Mouse (Mus musculus): ENCODE measurements at regions not wholly inside any gene's neighbourhood (a gene's known extent, or its start where the extent isn't known, plus 50 kb on each side); places are given as distances from the start of the nearest gene placed in this dataset.
A peak's percentile ranks its signal among the peaks of the same experiment; 100 is the strongest.
"Not testable (repeated sequence)": the region's sequence is repeated elsewhere in the genome, so short reads cannot be mapped to it uniquely, and the experiment has no call there.

DNA sequence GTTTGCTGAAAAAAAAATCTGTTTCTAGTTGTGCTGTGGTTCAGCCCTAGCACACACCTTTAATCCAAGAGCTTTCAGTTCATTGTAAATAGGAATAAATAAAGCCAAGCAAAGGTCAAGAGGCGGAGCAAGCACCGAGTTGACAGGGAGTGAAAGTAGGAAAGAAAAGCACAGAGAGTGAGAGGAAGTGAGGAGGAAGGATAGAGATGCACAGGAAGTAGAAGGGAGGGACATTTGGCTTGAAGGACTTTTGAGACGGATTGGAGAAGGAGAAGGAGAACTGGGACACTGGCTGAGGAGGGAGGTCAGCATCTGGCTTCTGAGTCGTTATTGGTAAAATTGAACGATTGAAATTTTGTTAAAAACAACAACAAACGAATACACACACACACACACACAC, 402.0 kb upstream of the Igfbp7 start:
- DNase-seq = no peak

DNA sequence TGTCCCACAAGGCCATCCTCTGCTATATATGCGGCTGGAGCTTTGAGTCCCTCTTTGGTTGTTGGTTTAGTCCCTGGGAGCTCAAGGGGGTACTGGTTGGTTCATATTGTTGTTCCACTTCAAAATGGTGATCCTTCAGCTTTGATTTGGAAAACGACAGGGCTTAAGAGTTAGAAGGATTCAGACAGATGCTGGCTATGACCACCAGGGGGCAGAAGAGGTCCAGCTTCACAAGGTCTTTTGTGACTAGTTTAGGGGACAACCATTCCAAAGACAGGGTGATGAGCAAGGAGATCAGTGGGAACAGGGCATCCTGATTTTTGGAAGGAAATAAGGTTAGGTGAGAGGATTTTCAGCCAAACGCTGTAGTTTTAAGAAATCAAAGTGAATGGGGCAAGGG, 399.9 kb upstream of the Igfbp7 start:
- peak; percentile 53 for DNase-seq

GRCm38 (mm10) chr5:77806334-77807157, 398.7 kb upstream of the Igfbp7 start:
- DNase-seq = no peak

GRCm38 (mm10) chr5:77805796-77806195, 398.0 kb upstream of the Igfbp7 start:
- no peak for DNase-seq

GRCm38 (mm10) chr5:77805303-77805702, 397.5 kb upstream of the Igfbp7 start:
- no peak for DNase-seq

DNA sequence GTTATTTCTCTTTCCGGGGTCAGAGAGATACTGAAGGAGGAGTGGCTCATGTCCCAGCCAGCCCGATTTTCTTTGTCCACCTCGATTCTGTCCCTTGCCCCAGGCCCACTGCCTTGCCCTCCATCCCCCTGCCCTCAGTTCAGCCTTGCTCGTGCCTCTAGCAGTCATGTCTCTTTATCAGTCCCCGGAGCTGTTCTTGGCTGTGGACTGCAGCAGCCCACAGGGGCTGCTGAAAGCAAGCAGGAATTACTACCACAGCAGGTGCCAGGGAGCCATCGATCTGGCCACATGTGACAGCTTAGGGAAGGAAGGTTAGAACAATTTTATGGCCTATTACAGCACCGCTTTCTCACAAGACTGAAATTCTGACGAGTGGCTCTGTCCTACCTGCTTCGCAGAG, 396.3 kb upstream of the Igfbp7 start:
- DNase-seq = no peak

DNA sequence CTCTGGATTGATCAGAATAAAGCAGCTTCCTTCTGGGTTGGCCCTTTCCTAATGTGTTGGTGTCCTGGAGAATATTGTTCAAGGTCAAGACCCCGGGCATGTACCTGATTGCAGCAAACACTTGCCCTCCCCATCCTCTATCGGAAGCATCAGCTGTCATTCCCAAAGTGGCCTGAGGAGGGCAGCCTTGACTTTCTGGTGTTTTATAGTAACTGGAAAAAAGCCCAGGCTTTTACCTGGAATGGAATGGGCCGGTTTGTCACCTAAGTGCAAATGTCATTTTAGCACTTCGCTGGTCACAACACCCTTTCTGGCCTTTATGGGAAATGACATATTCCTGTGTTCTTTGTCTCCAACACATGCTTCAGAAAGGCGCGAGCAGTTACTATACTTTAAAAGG, 395.7 kb upstream of the Igfbp7 start:
- peak; percentile 57 for DNase-seq

GRCm38 (mm10) chr5:77796960-77797359, 389.1 kb upstream of the Igfbp7 start:
- DNase-seq = no peak

DNA sequence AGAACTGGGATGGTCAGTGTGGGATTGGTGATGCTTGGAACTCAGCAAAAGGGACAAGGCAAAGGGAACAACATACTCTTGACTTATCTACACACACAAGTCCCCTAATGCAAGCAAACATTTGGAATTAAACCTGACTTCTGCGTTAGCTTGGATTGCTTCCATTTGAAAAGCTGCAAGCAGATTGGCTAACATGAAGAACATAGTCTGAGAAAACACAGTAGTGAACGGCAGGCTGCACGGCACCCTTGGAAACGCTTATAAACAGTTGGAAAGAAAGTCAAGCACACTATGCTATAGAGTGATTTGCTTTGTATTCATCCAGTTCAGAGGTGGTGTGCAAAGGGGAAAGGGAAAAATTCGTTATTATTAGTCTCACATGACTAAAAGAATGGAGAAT, 387.9 kb upstream of the Igfbp7 start:
- DNase-seq = no peak

DNA sequence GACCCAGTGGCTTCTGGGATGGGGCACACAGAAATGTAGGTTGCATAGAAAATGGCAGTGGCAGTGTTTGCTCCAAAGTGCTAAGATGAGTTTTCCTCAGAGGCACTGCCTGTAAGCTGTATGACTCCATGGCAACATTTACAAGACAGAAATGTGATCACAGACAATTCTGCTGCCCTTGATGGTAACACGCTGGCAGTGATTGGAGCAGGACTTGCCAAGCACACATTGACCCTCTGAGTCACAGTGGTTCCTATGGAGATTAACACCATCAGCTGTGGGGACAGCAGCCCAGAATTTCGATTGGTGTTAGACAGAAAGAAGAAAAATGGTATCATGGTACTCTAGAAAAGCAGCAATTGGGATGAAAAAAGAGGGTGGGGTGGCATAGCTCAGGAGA, 376.1 kb upstream of the Igfbp7 start:
- DNase-seq = no peak

DNA sequence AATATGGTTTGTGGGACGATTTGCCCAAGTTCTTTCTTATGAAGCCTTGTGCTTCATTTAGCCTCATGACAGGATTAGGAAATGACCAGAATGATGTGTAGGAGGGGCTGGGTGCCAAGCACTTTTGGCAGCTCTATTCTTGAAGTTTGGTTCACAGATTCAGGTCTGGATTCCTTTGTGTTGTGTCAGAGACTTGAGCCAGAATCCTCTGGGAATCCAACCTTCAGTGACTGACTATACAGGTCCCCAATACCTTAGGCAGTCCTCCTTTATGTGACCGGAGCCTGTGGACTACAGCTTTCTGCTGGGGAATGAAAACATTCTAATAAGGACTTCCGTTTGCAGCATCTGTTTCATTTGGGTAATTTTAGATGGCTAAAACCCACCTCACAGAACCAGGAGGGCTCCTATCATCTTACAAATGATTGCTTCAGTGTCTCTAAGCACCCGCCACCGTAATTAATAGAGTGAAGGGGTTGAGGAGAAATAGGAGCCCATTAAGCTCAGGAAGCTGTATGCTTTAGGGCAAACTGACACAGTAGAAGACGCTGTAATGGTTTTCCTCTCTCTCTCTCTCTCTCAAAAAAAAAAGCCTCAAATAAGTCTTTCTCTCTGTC, 354.7 kb upstream of the Igfbp7 start:
- DNase-seq = no peak

- no peak for DNase-seq
Measured at GRCm38 (mm10) chr5:77762013-77762412, 354.2 kb upstream of the Igfbp7 start.

- no peak for DNase-seq
Measured at GRCm38 (mm10) chr5:77748933-77749332, 341.1 kb upstream of the Igfbp7 start.

DNA sequence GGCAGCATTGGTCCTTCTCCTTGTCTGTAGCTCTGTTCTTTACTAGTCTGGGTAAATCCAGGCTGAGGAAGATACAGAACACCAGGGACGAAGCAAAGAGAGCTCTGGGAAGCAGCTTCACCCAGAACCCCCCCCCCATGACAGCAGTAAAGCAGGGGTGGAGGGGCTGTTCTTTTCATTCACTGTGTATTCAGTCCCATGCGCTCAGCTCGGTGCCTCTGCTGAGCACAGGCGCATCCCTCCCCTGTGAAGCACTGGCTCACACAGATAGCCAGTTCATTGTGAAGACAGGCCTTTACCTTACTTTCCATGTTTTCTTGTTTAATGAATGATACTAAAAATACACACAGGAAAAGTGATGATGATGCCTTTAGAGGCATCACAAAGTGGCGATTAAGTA, 338.8 kb upstream of the Igfbp7 start:
- DNase-seq = no peak

DNA sequence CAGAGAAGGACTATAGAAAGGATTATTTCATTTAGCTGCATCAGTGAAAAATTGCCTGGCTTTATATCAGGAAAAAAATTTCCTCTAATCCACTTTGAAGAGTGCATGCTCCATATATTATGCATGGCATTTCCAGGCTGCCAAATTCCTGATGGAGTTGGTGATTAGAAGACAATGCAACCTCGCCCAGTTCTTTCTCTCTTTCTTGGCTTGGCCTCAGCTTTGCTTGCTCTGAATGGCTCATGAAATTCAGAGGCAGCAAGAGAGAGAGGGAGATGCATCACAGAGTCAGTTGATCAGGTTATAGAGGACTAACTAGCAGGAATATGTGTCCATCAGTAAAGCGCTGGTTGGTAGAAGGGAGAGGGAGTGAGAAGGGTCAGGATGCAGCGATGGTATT, 335.6 kb upstream of the Igfbp7 start:
- DNase-seq = no peak

DNA sequence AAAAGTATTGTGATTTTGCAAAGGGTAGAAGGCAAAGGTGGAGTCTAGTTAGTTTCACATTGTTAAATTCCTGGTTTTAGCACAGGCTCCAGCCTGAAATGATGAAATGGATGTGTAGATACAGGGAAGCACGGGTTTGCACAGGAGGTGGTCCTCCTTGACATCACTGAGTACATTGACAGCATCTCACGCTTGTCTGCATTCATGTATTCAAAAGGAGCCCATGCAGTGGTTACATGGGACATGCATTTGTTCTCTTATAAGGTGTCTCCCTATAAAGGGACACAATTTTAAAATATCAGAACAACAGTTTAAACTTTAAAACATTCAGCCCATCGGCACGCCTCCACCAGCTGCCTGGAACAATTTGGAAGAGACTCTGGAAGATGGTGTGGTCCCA, 322.4 kb upstream of the Igfbp7 start:
- DNase-seq = not testable (repeated sequence)

GRCm38 (mm10) chr5:77681592-77681991, 273.8 kb upstream of the Igfbp7 start:
- no peak for DNase-seq

- no peak for DNase-seq
Measured at GRCm38 (mm10) chr5:77672073-77672924, 264.5 kb upstream of the Igfbp7 start.

- DNase-seq = no peak
Measured at GRCm38 (mm10) chr5:77663096-77663495, 255.3 kb upstream of the Igfbp7 start.

DNA sequence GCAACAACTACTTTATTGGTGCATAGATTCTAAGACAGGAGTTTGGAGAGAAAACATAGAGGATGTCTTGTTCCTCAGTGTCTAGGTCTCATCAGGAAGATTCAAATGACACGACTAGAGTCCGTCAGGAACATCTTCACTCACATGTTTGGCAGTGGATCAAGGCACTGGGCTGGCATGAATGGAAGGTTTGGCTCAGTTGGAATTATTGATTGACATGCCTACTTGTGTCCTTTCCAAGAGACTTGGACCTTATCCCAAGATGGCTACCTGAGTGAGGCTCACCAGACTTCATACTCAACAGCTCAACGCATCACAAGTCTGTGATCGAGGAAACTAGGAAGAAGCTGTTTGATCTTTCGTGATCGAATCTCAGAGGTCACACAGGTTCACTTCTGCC, 251.2 kb upstream of the Igfbp7 start:
- DNase-seq = no peak

DNA sequence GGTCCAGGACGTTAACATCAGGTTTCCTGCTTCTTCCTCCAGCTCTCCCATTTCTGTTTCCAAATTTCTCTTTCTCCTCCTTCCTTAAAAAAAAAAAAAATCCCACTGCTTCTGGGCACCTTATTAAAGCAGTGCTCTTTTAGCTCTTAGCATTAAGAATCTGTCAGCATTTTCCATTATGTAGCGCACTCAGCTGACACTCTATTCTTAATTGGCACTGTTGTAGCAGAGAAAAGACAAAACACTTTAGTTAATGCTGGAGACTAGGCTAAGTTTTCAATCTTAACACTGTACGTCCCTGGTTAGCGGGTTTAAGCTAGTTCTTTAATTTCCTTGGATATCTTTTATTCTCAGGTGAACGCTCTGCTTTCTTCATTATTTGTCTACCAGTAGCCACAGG, 236.8 kb upstream of the Igfbp7 start:
- DNase-seq = no peak

GRCm38 (mm10) chr5:77620402-77620801, 212.6 kb upstream of the Igfbp7 start:
- DNase-seq = no peak

DNA sequence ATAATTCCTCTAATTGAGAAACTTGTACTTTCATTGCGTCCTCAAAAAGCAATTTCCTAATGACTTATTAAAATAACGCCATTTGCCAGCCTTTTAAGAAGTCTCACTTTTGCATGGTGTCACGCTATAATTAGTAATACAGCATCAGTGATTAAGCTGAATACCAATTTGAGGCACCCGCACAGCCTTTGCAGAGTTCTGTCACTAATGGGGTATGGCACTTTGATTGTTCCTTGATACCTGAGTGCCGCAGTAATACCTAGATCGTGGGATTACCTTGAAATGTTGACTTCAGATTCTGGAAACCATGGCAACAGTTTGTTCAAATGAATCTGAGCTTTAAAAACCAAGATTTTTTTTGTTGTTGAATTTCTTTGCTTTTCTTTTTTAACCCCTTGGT, 202.7 kb upstream of the Igfbp7 start:
- DNase-seq = no peak

- no peak for DNase-seq
Measured at GRCm38 (mm10) chr5:77594719-77595118, 186.9 kb upstream of the Igfbp7 start.

Measured in kidney, postnatal 14 days (tissue).